Mouse (Mus musculus): ENCODE measurements around the gene Plpp6. TPM values are rescaled to one million over a fixed set of nuclear protein-coding genes. Genes with fewer than 3 reads are reported as not detected.
"Not testable (repeated sequence)": the region's sequence is repeated elsewhere in the genome, so short reads cannot be mapped to it uniquely, and the experiment has no call there.

The Plpp6 gene
- total RNA-seq, 4 experiments from 2014 or later, result 1.7 to 2.1 (median 1.8) TPM

DNA sequence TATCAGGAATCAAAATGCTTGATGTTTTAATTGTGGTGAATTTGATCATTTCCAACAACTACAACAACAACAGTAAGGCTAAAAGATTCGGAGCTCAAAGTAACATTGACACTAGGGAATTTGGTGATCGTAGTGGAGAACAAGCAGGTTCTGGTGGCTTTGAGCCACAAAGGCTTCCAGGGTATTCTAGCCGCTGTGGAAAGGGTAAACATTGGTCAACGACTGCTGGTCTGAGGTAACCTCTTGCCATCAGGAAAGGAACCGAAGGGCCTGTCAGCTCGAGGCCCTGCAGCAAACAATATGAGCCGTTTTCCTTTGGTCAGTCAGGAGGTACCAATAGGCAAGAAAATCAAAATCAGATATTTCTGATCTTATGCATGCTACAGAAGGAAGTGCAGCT is 18.9 kb downstream of the Plpp6 start:
- no peak for DNase-seq (ENCODE audit: low spot score in 2 of 2)

GRCm38 (mm10) chr19:28989515-28989914 is 25.8 kb downstream of the Plpp6 start:
- no peak for DNase-seq (ENCODE audit: low spot score in 2 of 2)

DNA sequence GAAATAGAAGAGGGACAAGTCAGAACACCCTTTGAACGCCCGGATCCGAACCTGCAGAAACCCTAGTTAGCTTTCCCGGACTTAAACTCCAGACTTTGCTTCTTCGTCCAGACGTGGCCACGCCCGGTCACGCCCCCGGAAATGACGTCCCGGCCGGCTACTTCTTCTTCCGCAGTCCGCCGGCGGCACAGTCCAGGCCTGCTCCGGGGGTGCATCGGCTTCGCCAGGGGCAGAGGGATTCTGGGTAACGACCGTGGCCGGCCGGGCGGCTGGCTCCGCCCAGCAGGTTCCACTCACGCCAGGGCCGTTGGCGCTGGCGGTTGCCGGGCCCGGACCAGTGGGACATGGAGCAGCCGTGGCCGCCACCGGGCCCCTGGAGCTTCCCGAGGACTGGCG is 26.4 kb downstream of the Plpp6 start, which contains the start of gene Cdc37l1:
Cdc37l1 (plus strand) TSS at position 159 of the 396 bp plus-strand sequence.
- peak; percentile 98 for DNase-seq (ENCODE audit: low spot score in 2 of 2)

- DNase-seq (ENCODE audit: low spot score in 2 of 2), result no peak
Measured at GRCm38 (mm10) chr19:28990590-28991221, 27.0 kb downstream of the Plpp6 start.

DNA sequence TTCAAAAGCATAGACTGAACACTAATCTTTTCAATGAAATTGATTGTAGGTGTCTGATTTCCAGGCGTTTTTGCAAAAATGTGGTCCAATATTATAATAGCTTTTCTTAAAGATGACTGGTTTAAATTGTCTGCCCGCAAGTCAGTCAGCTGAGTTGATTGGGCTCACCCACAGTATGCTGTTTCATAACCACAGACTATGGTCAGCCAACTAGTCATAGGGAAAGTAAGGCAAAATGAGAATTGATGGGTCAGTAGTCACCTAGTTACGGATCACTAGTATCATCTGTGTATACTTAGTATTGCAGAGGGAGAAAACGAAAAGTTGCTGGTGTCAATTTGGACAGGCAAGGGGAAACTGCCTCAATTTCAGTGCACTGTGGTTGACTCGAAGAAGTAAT is 27.6 kb downstream of the Plpp6 start:
- DNase-seq (ENCODE audit: low spot score in 2 of 2), result no peak

GRCm38 (mm10) chr19:28994870-28995269 is 31.1 kb downstream of the Plpp6 start:
- DNase-seq (ENCODE audit: low spot score in 2 of 2), result no peak

- DNase-seq (ENCODE audit: low spot score in 2 of 2), result no peak
Measured at GRCm38 (mm10) chr19:28995366-28995765, 31.6 kb downstream of the Plpp6 start.

DNA sequence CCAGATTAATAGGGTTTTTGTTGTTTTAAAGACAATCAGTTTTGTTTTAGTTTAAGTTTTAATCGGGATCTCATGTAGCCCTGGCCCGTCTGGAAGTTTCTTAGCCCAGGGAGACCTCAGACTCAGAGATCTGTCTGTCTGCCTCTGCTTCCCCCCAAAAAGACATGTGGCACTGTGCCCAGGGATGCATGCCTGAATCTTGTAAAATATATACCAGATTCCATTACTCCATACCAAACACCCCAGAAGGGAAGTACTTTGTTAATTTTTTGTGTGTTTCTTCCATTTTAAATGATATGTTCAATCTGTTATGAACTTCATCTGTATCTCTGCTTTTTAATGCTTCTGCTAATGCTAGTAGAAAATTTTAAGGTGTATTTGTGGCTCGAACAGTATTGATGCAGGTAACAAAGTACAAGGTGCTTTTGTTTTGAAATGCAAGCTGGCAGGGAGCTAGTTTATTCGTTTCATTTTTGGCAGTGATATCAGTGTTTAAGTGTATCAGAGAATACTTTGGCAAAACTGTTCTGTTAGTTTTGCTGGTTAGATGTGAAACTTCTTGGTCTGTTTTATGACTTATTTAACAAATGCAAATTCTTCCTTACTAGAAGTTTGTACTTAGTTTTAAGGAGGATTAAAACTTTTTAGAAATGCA is 34.4 kb downstream of the Plpp6 start:
- no peak for DNase-seq (ENCODE audit: low spot score in 2 of 2)

- not testable (repeated sequence) for DNase-seq (ENCODE audit: low spot score in 2 of 2)
Measured at GRCm38 (mm10) chr19:29000321-29000720, 36.6 kb downstream of the Plpp6 start.

- DNase-seq (ENCODE audit: low spot score in 2 of 2), result no peak
Measured at GRCm38 (mm10) chr19:29008069-29008706, 44.4 kb downstream of the Plpp6 start.

DNA sequence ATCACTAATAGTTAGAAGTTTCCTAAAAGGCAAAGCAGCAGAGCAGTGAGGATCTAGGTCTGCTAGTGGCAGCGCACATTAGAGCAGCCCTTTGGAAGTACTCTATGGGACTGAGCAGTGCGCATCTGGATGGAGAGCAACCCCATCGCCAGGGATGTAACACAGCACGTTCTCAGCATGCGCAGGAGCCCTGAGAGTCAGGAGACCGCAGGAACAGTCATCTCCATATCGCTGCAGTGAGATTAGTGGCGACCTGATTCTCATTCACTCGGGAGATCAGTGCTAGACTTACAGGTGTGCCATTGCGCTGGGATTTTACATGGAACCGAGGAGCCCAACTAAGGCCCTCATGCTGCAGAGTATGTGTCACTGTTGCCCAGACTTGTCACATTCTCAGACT is 45.3 kb downstream of the Plpp6 start:
- no peak for DNase-seq (ENCODE audit: low spot score in 2 of 2)

GRCm38 (mm10) chr19:29011355-29011990 is 47.7 kb downstream of the Plpp6 start:
- DNase-seq (ENCODE audit: low spot score in 2 of 2), result no peak

GRCm38 (mm10) chr19:29014466-29015055 is 50.8 kb downstream of the Plpp6 start:
- no peak for DNase-seq (ENCODE audit: low spot score in 2 of 2)

- no peak for DNase-seq (ENCODE audit: low spot score in 2 of 2)
Measured at GRCm38 (mm10) chr19:29015410-29016203, 51.9 kb downstream of the Plpp6 start.

DNA sequence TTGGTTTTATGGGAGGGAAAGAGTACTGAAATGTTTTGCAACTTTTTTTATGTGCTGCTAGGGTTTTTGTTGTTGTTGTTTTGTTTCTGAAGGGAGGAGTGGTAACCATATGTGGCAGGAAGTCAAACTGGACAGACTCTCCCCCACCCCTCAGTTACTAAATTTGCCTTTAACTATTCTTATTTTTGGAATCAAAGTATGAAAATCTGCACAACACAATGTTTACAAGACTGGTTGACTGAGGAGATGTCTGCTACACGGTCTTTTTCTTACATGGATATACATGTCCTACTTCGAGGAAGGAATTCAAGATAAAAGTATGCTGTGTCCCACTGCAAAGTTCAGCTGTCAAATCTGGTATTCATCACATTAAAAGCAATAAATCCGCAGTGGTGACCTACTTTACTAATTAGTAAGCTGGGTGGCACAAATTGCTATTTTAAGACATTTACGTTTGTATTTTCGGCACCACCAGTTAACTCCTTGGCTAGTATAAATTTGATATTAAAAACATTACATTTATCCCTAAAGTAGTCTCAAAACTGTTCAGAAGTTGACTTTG is 52.5 kb downstream of the Plpp6 start:
- DNase-seq (ENCODE audit: low spot score in 2 of 2), result no peak

Other genes with a start within 250 kb of the Plpp6 start
- gene Slc1a1, start 128.9 kb upstream of the Plpp6 start, total RNA-seq (2022), result 1 to 10 TPM; 2.3 to 2.9 (median 2.6) TPM
- 1 to 10 TPM; 1.3 to 2.4 (median 1.8) TPM for gene 4430402I18Rik, start 3.8 kb downstream of the Plpp6 start, total RNA-seq (2022)
- 10 to 100 TPM; 38.6 to 45.9 (median 40.0) TPM for gene Cdc37l1, start 26.4 kb downstream of the Plpp6 start, total RNA-seq (2022)
- gene Ak3, start 84.0 kb downstream of the Plpp6 start, total RNA-seq (2022), result 10 to 100 TPM; 32.4 to 42.5 (median 39.8) TPM
- gene Rcl1, start 137.4 kb downstream of the Plpp6 start, total RNA-seq (2022), result 1 to 10 TPM; 5.0 to 8.5 (median 6.9) TPM